Mouse (Mus musculus): ENCODE measurements around the gene Mvb12b. TPM values are rescaled to one million over a fixed set of nuclear protein-coding genes. Genes with fewer than 3 reads are reported as not detected.
A peak's percentile ranks its signal among the peaks of the same experiment; 100 is the strongest.

Gene Mvb12b
- polyA plus RNA-seq, 1 experiment: 79.3 TPM

GRCm38 (mm10) chr2:33868322-33868721, 19.4 kb downstream of the Mvb12b start:
- Histone ChIP-seq H3K27ac (ENCODE audit: control insufficient read depth, insufficient read depth, low read length) (peak overlapping the region; percentile 86), H3K27me3 (ENCODE audit: control insufficient read depth, insufficient read depth, low read length) (no peaks in the 10 kb centered on the region), H3K4me3 (ENCODE audit: control insufficient read depth, insufficient read depth, low read length) (no peak overlapping the region), H3K4me1 (replicated peaks; ENCODE audit: control insufficient read depth, insufficient read depth, low read length) (peaks cover 46% of the 10 kb centered on the region), H3K36me3 (ENCODE audit: control insufficient read depth, insufficient read depth, low read length) (peaks cover 16% of the 10 kb centered on the region)
- DNase-seq: no peak
- WGBS: 66% methylated on average over 4 of the region's 4 CpGs
- TF ChIP-seq CTCF (IDR thresholded peaks at IDR 0.05; ENCODE audit: borderline replicate concordance, control insufficient read depth, extremely low read depth, insufficient read depth, low read length, poor library complexity) (no peak), POLR2A (IDR thresholded peaks at IDR 0.05; ENCODE audit: control insufficient read depth, extremely low read depth, insufficient read depth, low read length, poor library complexity) (no peak)

GRCm38 (mm10) chr2:33856746-33857145, 31.0 kb downstream of the Mvb12b start:
- TF ChIP-seq CTCF (IDR thresholded peaks at IDR 0.05; ENCODE audit: borderline replicate concordance, control insufficient read depth, extremely low read depth, insufficient read depth, low read length, poor library complexity) (no peak), POLR2A (IDR thresholded peaks at IDR 0.05; ENCODE audit: control insufficient read depth, extremely low read depth, insufficient read depth, low read length, poor library complexity) (no peak)
- Histone ChIP-seq H3K27me3 (ENCODE audit: control insufficient read depth, insufficient read depth, low read length) (no peaks in the 10 kb centered on the region), H3K27ac (ENCODE audit: control insufficient read depth, insufficient read depth, low read length) (no peak overlapping the region), H3K4me1 (replicated peaks; ENCODE audit: control insufficient read depth, insufficient read depth, low read length) (peaks cover 29% of the 10 kb centered on the region), H3K36me3 (ENCODE audit: control insufficient read depth, insufficient read depth, low read length) (no peaks in the 10 kb centered on the region), H3K4me3 (ENCODE audit: control insufficient read depth, insufficient read depth, low read length) (no peak overlapping the region)
- no peak for DNase-seq
- 23% methylated on average over 2 of the region's 2 CpGs for WGBS

DNA sequence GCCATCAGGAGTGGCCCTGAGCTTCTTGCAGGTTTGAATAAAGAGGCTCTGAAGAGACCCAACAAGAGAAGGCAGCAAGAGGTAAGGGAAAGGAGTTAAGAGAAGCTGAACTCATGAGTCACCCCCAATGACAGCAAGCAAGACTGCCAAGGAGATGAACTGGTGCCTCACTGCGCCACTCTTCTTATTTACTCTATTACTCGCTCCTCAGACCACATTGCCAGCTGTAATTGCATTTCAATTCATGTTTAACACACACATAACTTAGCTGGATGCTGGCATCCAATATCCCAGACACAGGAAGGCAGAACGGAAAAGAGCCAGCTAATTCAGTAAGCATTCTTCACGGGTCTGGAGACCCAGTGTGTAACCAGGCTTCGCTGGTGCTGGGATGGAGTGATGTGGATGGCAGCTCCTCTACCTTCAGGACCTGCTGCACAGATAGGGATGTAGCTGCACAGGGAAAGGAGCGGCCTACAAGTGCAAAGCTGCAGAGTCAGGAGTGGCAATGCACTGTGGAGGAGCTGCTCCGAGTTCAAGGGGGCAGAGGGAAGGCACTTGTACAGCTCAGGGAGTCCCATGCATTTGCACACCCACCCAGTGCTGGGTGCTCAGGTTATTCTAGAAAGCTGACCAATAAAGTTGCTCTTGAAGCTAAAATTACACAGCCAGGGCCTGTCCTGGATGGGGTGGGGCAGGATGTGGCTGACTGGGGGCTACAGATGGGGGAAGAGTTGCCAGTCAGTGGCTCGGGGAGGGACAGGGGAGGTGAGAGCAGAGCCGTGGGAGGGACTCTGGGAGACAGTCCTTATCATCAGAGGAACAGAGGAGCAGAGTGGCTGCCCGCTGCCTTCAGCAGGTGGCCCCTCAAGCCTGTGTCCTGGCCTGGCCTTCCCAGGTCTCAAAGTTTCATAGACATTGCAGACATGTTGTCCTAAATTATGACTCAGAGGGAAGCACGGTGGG, 34.5 kb downstream of the Mvb12b start:
- Histone ChIP-seq H3K36me3 (ENCODE audit: control insufficient read depth, insufficient read depth, low read length) (no peaks in the 10 kb centered on the region; the same call in 1 of the 2 replicates), H3K27ac (ENCODE audit: control insufficient read depth, insufficient read depth, low read length) (no peak overlapping the region), H3K4me3 (ENCODE audit: control insufficient read depth, insufficient read depth, low read length) (no peak overlapping the region), H3K4me1 (replicated peaks; ENCODE audit: control insufficient read depth, insufficient read depth, low read length) (peaks cover 38% of the 10 kb centered on the region), H3K27me3 (ENCODE audit: control insufficient read depth, insufficient read depth, low read length) (no peaks in the 10 kb centered on the region)
- DNase-seq: no peak
- TF ChIP-seq CTCF (IDR thresholded peaks at IDR 0.05; ENCODE audit: borderline replicate concordance, control insufficient read depth, extremely low read depth, insufficient read depth, low read length, poor library complexity) (no peak), POLR2A (IDR thresholded peaks at IDR 0.05; ENCODE audit: control insufficient read depth, extremely low read depth, insufficient read depth, low read length, poor library complexity) (no peak)
- WGBS: 57% methylated on average over 11 of the region's 11 CpGs

DNA sequence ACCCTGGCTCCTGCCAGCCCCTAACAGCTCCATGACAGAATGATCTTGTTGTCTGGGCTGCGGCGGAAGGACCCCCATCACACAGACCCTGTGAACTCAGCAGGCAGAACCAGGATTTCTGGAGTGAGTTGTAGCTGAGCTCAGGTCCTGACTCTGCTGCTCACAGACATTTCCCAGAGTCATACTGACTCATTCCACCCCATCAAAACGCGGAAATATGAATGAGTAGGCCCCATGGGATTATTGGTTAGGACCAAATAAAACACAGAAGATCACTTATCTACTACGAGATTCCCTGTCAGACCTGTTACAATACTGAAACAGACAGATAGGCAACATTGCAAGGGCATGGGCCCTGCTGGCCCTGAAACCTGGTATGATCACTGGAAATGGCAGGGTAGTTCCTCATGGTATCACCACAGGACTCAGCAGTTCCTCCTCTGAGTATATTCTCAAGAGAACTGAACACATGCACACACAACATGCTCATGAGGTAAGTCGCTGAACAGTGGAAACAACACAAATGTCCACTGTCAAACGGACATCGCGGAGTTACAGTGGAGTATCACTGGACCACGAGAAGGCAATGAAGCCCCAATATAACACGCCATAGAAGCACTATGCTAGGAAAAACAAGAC, 40.4 kb downstream of the Mvb12b start:
- WGBS: 58% methylated on average over 11 of the region's 11 CpGs
- H3K4me3 ChIP-seq (ENCODE audit: control insufficient read depth, insufficient read depth, low read length): no peak overlapping the region
- H3K27ac ChIP-seq (ENCODE audit: control insufficient read depth, insufficient read depth, low read length): peak overlapping the region; percentile 29; the same call in 1 of the 2 replicates

DNA sequence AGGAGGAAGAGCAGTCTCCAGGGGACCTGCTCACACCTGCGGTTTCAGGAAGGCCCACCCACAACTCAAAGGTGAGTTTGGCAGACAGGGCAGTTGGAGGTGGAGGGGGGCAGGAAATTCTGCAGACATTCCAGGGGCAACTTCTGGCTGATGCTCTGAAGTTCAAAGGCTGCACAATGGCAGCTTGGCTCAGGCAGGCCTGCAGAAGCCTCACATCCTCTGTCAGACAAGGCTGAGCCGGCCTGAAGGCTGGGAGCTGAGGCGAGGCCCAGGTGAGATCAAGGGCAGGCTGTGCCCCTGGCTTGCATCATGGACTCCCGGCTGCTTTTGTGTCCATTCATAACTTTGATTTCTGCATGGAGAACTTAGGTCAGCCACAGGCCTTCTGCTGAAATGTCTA, 41.1 kb downstream of the Mvb12b start:
- Histone ChIP-seq H3K4me1 (replicated peaks; ENCODE audit: control insufficient read depth, insufficient read depth, low read length) (peaks cover 41% of the 10 kb centered on the region), H3K4me3 (ENCODE audit: control insufficient read depth, insufficient read depth, low read length) (no peak overlapping the region), H3K27me3 (ENCODE audit: control insufficient read depth, insufficient read depth, low read length) (no peaks in the 10 kb centered on the region), H3K27ac (ENCODE audit: control insufficient read depth, insufficient read depth, low read length) (peak overlapping the region; percentile 64; the same call in 1 of the 2 replicates), H3K36me3 (ENCODE audit: control insufficient read depth, insufficient read depth, low read length) (no peaks in the 10 kb centered on the region; the same call in 1 of the 2 replicates)
- 7% methylated on average over 4 of the region's 4 CpGs for WGBS
- DNase-seq: peak; percentile 32
- TF ChIP-seq CTCF (IDR thresholded peaks at IDR 0.05; ENCODE audit: borderline replicate concordance, control insufficient read depth, extremely low read depth, insufficient read depth, low read length, poor library complexity) (no peak), POLR2A (IDR thresholded peaks at IDR 0.05; ENCODE audit: control insufficient read depth, extremely low read depth, insufficient read depth, low read length, poor library complexity) (no peak)

More for the DNA sequence above, 40.4 kb downstream of the Mvb12b start:
- DNase-seq: no peak
- TF ChIP-seq CTCF (IDR thresholded peaks at IDR 0.05; ENCODE audit: borderline replicate concordance, control insufficient read depth, extremely low read depth, insufficient read depth, low read length, poor library complexity) (no peak), POLR2A (IDR thresholded peaks at IDR 0.05; ENCODE audit: control insufficient read depth, extremely low read depth, insufficient read depth, low read length, poor library complexity) (no peak)
- Histone ChIP-seq H3K36me3 (ENCODE audit: control insufficient read depth, insufficient read depth, low read length) (no peaks in the 10 kb centered on the region; the same call in 1 of the 2 replicates), H3K27me3 (ENCODE audit: control insufficient read depth, insufficient read depth, low read length) (no peaks in the 10 kb centered on the region), H3K4me1 (replicated peaks; ENCODE audit: control insufficient read depth, insufficient read depth, low read length) (peaks cover 41% of the 10 kb centered on the region)

DNA sequence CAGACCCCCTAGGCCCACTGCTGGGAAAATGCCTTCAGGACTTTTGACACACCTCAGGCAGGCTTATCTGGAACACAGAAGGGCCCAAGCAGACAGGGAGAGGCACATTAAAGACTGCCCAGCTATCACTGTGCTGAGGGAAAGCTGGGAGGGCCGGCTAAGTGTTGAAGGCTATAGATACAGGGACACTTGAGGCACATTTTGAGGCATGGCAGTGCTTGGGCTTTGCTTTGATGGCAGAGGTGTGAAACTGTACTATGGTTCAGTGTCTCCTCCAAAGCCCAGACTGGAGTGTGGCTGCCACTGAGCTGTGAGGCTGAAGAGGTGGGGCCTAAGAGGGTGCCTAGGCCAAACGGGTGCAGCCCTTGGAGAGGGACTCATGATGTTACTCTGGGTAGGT, 44.1 kb downstream of the Mvb12b start:
- Histone ChIP-seq H3K36me3 (ENCODE audit: control insufficient read depth, insufficient read depth, low read length) (no peaks in the 10 kb centered on the region), H3K4me1 (replicated peaks; ENCODE audit: control insufficient read depth, insufficient read depth, low read length) (peaks cover 34% of the 10 kb centered on the region), H3K4me3 (ENCODE audit: control insufficient read depth, insufficient read depth, low read length) (no peak overlapping the region), H3K27me3 (ENCODE audit: control insufficient read depth, insufficient read depth, low read length) (no peaks in the 10 kb centered on the region), H3K27ac (ENCODE audit: control insufficient read depth, insufficient read depth, low read length) (no peak overlapping the region)
- WGBS: 89% methylated on average over 2 of the region's 2 CpGs
- TF ChIP-seq POLR2A (IDR thresholded peaks at IDR 0.05; ENCODE audit: control insufficient read depth, extremely low read depth, insufficient read depth, low read length, poor library complexity) (no peak), CTCF (IDR thresholded peaks at IDR 0.05; ENCODE audit: borderline replicate concordance, control insufficient read depth, extremely low read depth, insufficient read depth, low read length, poor library complexity) (no peak)
- no peak for DNase-seq
